Mouse (Mus musculus): Measurements from ENCODE around the gene Stx16. TPM values are rescaled to one million over a fixed set of nuclear protein-coding genes. Genes with fewer than 3 reads are reported as not detected.

Gene Stx16
- 65.1 TPM for polyA plus RNA-seq (2014; fragmentation: Illumina TruSeq; extraction: RNeasy Lipid Tissue Mini Kit (QIAGEN cat#74804); ENCODE audit: low read depth, low replicate concordance)

GRCm38 (mm10) chr2:174075673-174076432, at the start of gene Stx16:
Gene Stx16, plus strand, starts transcription at chr2:174076308.

GRCm38 (mm10) chr2:174109991-174110782, 34.1 kb downstream of the Stx16 start, which contains the start of gene Npepl1:
Gene Npepl1, plus strand, starts transcription at chr2:174110349.

Other genes with a start within 250 kb of the Stx16 start
- 6.4 TPM for gene Npepl1, start 34.0 kb downstream of the Stx16 start, polyA plus RNA-seq (2014; fragmentation: Illumina TruSeq; extraction: RNeasy Lipid Tissue Mini Kit (QIAGEN cat#74804); ENCODE audit: low read depth, low replicate concordance)
- gene Gnas, start 208.0 kb downstream of the Stx16 start, polyA plus RNA-seq (2014; fragmentation: Illumina TruSeq; extraction: RNeasy Lipid Tissue Mini Kit (QIAGEN cat#74804); ENCODE audit: low read depth, low replicate concordance), result 1,705 TPM